Mouse (Mus musculus) heart, embryonic 13.5 days (tissue): ENCODE measurements around the gene Tbc1d5. TPM values are rescaled to one million over a fixed set of nuclear protein-coding genes. Genes with fewer than 3 reads are reported as not detected.
A peak's percentile ranks its signal among the peaks of the same experiment; 100 is the strongest.

Experiments used
- ATAC-seq: fragments of 200-750 bp; cut with Nextera tagmentation; 2 replicates; pipeline ENCODE4 v1.8.0; 2017; ENCODE audit warnings: moderate TSS enrichment; ENCODE audit not compliant: insufficient number of reproducible peaks, low FRiP score, low TSS enrichment; ENCODE audit errors: extremely low read depth
- H3K27ac ChIP-seq: fragments of 300-500 bp; sonication (generic); replicated peaks from 2 replicates; pipeline ENCODE4 v1.5.1; 2015; ENCODE audit warnings: moderate library complexity, mild to moderate bottlenecking, inconsistent platforms
- H3K27me3 ChIP-seq: fragments of 300-500 bp; sonication (generic); replicated peaks from 2 replicates; pipeline ENCODE4 v1.6.1; 2015; ENCODE audit warnings: mild to moderate bottlenecking, inconsistent platforms
- H3K36me3 ChIP-seq: fragments of 300-500 bp; sonication (generic); 2 replicates; pipeline ENCODE4 v1.6.1; 2015; ENCODE audit warnings: mild to moderate bottlenecking, inconsistent platforms
- H3K4me1 ChIP-seq: fragments of 300-500 bp; sonication (generic); 2 replicates; pipeline ENCODE4 v1.6.1; 2015; ENCODE audit warnings: inconsistent platforms
- H3K4me2 ChIP-seq: fragments of 300-500 bp; sonication (generic); 2 replicates; pipeline ENCODE4 v1.6.1; 2015; ENCODE audit warnings: inconsistent platforms, mild to moderate bottlenecking, moderate library complexity
- H3K4me3 ChIP-seq: fragments of 300-500 bp; sonication (generic); 2 replicates; pipeline ENCODE4 v1.5.1; 2015; ENCODE audit warnings: moderate library complexity, mild to moderate bottlenecking, inconsistent platforms
- H3K9ac ChIP-seq: fragments of 300-500 bp; sonication (generic); 2 replicates; pipeline ENCODE4 v1.6.1; 2015; ENCODE audit warnings: inconsistent platforms, mild to moderate bottlenecking, moderate library complexity
- H3K9me3 ChIP-seq: fragments of 300-500 bp; sonication (generic); 2 replicates; pipeline ENCODE4 v1.6.1; 2016; ENCODE audit warnings: inconsistent platforms
- WGBS: fragments of 180-500 bp; shearing (Covaris S2); methylation state at CpG from one replicate; pipeline ENCODE4 v1.1.7; 2015; ENCODE audit warnings: mixed read lengths; 5-methylcytosine and 5-hydroxymethylcytosine counted together
- polyA plus RNA-seq: library from polyadenylated mRNA; unstranded; fragments of >200 nt; fragmentation: Nextera tagmentation; extraction: Ambion mirVana; gene quantifications from 2 replicates; pipeline ENCODE4 v1.2.1, GENCODE M21; 2015

Gene Tbc1d5
- polyA plus RNA-seq, 1 experiment from 2014 or later = 7.5 TPM

DNA sequence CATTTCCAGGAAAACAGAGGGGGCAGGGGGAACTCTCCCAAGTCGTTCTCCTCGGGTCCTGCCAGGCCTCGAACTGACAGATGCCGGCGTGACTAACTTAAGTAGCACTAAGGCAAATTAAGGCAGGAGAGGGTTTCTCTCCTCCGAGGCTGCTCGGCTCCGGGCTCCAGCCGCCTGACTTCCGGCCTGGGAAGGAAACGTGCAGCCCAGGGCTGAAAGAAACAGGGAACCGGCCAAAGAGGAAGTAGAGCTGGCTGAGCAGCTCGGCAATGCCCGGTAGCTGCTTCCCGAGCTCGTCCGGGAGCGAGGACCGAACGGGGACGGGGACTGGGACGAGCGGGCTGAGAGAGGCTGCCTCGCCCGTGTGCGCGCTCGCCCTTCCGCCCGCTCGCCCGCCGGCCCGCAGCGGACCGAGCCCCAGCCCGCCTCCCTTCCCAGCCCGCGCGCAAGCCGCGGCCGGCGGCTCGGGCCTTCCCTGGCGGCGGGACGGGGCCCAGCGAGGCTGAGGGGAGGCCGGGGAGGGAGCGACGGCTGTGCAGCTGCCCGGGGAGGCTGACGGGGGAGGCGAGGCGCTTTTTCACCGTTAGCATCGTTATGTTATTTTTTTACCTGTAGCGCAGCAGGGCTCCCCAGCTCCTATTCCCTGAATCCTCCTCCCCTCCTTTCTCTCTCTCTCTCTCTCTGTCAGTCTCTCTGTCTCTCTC is 509 bp downstream of the Tbc1d5 start:
- H3K27me3 ChIP-seq = no peaks in the 10 kb centered on the region
- H3K36me3 ChIP-seq = no peaks in the 10 kb centered on the region
- peak overlapping the region; percentile 88 for H3K4me3 ChIP-seq
- WGBS = under 1% methylated on average over 57 of the region's 59 CpGs
- peak; percentile 61 for ATAC-seq
- peak overlapping the region; percentile 83 for H3K4me2 ChIP-seq
- H3K27ac ChIP-seq = peak overlapping the region; percentile 99
- H3K9ac ChIP-seq = peak overlapping the region; percentile 98
- peaks cover 10% of the 10 kb centered on the region for H3K4me1 ChIP-seq
- no peaks in the 10 kb centered on the region for H3K9me3 ChIP-seq

DNA sequence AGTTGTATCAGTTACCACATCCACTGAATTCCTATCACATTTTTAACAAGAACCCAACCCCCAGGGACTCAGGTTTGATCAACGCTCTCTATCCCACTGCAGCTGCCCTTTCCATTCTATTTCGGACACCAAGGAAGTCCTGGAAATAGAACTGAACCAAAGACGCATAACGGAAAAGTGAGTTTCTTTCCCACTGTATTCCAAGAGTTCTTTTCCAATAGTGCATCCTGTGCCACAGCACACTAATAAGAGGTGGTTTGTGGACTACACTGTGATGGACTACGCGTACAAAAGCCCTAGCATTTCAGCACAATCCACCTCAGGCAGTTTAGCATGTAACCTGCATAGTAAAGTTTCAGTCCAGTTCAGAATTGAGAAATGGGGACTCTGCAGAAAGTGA is 1.2 kb downstream of the Tbc1d5 start:
- peak overlapping the region; percentile 99 for H3K27ac ChIP-seq
- no peaks in the 10 kb centered on the region for H3K27me3 ChIP-seq
- peak overlapping the region; percentile 88 for H3K4me3 ChIP-seq
- peak overlapping the region; percentile 98 for H3K9ac ChIP-seq
- 31% methylated on average over 6 of the region's 6 CpGs for WGBS
- H3K36me3 ChIP-seq = no peaks in the 10 kb centered on the region
- ATAC-seq = no peak
- H3K9me3 ChIP-seq = no peaks in the 10 kb centered on the region
- H3K4me2 ChIP-seq = peak overlapping the region; percentile 83
- H3K4me1 ChIP-seq = peaks cover 10% of the 10 kb centered on the region

DNA sequence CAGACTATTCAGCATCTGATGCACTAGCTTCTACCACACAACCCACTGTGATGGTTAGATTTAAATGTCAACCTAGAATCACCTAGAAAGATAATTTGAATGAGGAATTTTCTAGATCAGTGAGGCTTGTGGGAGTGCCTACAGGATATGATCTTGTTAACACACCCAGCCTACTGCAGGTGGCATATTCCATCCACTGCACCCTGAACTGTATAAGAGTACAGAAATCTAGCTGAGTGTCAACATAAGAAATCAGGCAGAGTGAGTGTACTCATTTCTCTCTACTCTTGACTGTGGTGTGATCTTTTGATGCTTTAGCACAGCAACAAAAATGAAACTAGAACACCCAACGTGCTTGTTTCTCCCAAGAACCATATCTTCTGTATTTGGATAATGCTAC is 6.8 kb downstream of the Tbc1d5 start:
- Histone ChIP-seq H3K27me3 (no peaks in the 10 kb centered on the region), H3K36me3 (no peaks in the 10 kb centered on the region), H3K9me3 (no peaks in the 10 kb centered on the region), H3K4me2 (no peak overlapping the region), H3K9ac (no peak overlapping the region), H3K27ac (no peak overlapping the region), H3K4me3 (no peak overlapping the region), H3K4me1 (peaks cover 2% of the 10 kb centered on the region; the same call in 1 of the 2 replicates)
- ATAC-seq = no peak
- WGBS = 77% methylated on average over 1 of the region's 1 CpGs

DNA sequence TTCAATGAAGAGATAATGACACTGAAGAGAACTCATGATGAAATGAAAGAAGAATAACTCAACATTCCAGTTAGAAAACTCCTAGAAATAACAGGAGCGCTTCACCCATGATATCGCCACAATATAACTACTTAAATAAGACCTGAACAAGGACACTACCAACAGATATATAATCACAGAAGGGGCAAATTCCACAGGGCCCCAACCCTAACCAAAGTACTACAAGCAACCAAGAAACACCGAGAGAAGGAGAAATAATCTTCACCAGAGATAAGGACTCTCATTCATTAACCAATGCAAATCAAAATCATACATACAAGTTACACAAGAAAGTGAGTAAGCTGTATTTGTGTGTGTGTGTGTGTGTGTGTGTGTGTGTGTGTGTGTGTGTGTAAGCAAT is 7.6 kb downstream of the Tbc1d5 start:
- Histone ChIP-seq H3K4me1 (no peaks in the 10 kb centered on the region), H3K36me3 (no peaks in the 10 kb centered on the region), H3K4me3 (no peak overlapping the region), H3K9ac (no peak overlapping the region), H3K9me3 (no peaks in the 10 kb centered on the region), H3K4me2 (no peak overlapping the region), H3K27me3 (no peaks in the 10 kb centered on the region), H3K27ac (no peak overlapping the region)
- ATAC-seq = no peak
- 84% methylated on average over 3 of the region's 3 CpGs for WGBS

DNA sequence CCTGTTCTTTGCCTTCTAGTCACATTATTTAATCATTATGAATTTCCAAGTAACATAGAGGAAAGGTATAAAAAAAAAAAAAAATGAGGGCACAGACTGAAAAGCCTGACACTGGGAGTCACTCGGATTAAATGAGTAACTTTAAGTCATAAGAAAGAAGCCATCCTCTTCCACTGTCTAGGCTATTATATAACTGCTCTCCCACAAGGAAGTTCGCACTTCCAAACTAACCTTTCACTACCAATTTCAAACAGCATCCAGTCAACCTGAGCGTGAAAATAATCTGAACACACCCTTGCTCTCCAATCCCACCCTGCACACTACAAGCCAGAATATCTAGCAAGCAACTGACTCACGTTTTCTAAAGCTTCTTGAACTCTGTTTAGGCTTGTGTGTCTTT is 9.2 kb downstream of the Tbc1d5 start:
- Histone ChIP-seq H3K9me3 (no peaks in the 10 kb centered on the region), H3K4me3 (no peak overlapping the region)
- whole genome bisulfite sequencing = 71% methylated on average over 4 of the region's 4 CpGs

DNA sequence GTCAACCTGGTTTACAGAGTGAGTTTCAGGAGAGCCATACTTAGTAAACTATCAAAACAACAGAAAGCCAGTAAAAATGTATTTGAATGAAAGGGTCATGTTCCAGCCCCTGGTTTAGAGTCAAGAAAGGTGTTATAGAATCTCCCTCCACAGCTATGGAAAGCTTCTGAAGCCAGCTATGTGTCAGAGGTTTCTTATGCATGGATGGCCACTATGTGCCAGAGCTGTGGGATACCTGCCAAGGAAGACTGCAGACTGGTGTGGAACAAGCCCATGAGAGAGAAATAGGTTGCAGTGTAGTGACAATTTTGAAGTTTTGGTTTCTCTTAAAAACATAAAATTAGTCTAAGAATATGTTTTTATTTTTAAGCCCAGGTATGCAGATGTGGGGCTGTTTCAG is 16.8 kb downstream of the Tbc1d5 start:
- Histone ChIP-seq H3K4me3 (no peak overlapping the region), H3K9ac (no peak overlapping the region), H3K4me1 (no peaks in the 10 kb centered on the region), H3K27me3 (no peaks in the 10 kb centered on the region), H3K36me3 (no peaks in the 10 kb centered on the region), H3K4me2 (no peak overlapping the region), H3K9me3 (no peaks in the 10 kb centered on the region; the same call in 1 of the 2 replicates), H3K27ac (no peak overlapping the region)
- no peak for ATAC-seq

More for the DNA sequence above, 9.2 kb downstream of the Tbc1d5 start:
- H3K27ac ChIP-seq = no peak overlapping the region
- H3K27me3 ChIP-seq = no peaks in the 10 kb centered on the region
- H3K4me2 ChIP-seq = no peak overlapping the region
- no peaks in the 10 kb centered on the region for H3K36me3 ChIP-seq
- no peak for ATAC-seq
- no peak overlapping the region for H3K9ac ChIP-seq
- no peaks in the 10 kb centered on the region for H3K4me1 ChIP-seq

DNA sequence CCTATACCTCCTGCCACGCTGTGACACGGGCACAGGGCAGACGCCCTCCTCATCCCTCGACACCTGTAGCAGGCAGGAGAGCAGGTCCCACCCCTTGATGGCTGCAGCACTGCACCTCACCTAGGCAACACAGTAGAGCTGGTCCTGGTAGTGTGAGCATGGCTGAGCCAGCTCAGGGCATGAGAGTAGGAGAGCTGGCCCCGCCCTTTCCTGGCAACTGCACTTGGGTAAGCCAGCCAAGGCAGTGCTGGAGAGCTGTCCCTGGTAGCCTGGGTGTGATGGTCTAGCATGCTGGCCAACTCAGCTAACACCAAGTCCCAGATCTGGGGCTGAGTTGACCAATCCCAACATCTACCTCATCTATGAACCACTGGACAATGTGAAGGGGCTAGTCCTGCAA is 19.9 kb downstream of the Tbc1d5 start:
- no peak for ATAC-seq
- Histone ChIP-seq H3K36me3 (no peaks in the 10 kb centered on the region), H3K9ac (no peak overlapping the region), H3K4me3 (no peak overlapping the region), H3K27ac (no peak overlapping the region), H3K4me2 (no peak overlapping the region), H3K4me1 (no peaks in the 10 kb centered on the region), H3K27me3 (no peaks in the 10 kb centered on the region), H3K9me3 (no peaks in the 10 kb centered on the region; the same call in 1 of the 2 replicates)
- WGBS = 86% methylated on average over 5 of the region's 5 CpGs

DNA sequence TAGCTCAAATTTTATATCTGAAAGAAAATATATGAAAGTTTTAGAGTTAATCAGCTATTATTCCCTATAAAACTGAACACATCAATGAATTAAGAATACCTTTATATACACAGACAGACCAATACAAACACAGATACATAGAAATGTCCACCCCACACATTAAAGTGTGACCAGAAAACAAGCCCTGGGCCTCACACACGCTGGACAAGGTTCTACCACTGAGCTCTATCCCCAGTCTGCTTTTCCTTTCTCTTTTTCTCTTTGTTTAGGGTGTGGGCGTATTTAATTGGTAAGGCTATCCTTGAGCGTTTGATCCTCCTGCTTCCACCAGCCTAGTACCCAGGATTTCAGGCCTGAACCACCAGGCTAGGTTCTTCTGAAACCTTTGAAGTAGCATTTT is 28.2 kb downstream of the Tbc1d5 start:
- 69% methylated on average over 3 of the region's 3 CpGs for WGBS
- Histone ChIP-seq H3K27ac (no peak overlapping the region), H3K9ac (no peak overlapping the region), H3K27me3 (no peaks in the 10 kb centered on the region), H3K4me3 (no peak overlapping the region), H3K36me3 (no peaks in the 10 kb centered on the region), H3K4me2 (no peak overlapping the region), H3K9me3 (no peaks in the 10 kb centered on the region), H3K4me1 (no peaks in the 10 kb centered on the region)
- ATAC-seq = no peak

DNA sequence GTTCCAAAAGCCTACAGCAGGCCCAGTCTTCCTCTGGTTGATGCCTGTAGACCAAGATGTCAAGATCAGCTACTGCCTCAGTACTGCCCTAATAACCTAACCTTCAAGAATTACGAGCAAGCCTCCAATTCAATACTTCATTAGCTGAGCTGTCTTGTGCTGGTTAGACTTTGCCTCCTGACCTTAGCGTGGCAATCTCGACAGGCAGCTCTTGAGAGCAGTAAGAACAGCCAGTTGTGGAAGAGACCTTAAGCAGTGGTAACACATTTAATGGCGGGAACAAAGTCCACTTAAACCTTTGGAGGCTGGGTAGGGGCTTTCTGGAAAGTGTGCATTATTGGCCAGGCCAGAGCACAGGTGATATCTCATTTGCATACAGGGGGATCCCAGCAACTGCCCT is 34.2 kb downstream of the Tbc1d5 start:
- no peak for ATAC-seq
- no peaks in the 10 kb centered on the region for H3K36me3 ChIP-seq
- WGBS = 93% methylated on average over 4 of the region's 4 CpGs
- H3K27me3 ChIP-seq = no peaks in the 10 kb centered on the region
- H3K4me1 ChIP-seq = no peaks in the 10 kb centered on the region
- no peak overlapping the region for H3K27ac ChIP-seq
- H3K9me3 ChIP-seq = no peaks in the 10 kb centered on the region
- no peak overlapping the region for H3K4me3 ChIP-seq
- no peak overlapping the region for H3K9ac ChIP-seq
- H3K4me2 ChIP-seq = no peak overlapping the region

DNA sequence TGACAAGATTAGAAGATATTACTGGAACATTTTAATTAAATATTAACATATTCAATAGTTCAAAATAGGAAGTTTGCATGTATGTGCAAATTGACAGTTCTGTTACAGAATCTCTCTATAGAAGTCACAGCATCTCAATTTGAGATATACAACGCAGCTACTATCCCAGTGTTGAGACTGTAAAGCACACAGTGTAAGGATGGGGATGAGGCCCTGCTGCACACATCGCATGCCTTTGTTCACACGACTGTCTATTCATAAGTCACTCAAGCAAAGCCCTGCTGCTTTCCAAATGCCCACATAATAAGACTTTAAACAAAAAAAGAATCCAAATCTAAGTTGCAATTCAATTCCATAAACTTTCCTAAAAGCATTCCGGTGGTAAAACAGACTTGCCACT is 37.1 kb downstream of the Tbc1d5 start:
- WGBS = 90% methylated on average over 4 of the region's 4 CpGs
- no peak for ATAC-seq

DNA sequence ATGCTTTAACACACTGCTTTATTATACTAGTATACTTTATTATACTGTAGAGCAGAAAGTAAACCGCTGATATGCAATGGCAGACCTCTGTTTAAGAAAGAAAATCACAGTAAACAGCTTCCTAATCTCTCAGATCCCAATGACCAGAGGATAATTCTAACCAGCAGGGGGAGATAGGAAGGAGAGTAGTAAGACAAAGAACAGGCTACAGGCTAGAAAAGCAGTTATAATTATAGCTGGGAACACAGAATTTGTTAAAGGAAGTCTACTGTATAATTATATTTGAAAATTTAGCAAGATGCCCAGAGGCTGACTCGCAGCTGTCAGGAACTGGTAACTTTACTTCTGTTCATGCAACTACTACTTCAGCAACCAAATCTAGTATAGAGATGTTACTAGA is 68.0 kb downstream of the Tbc1d5 start:
- Histone ChIP-seq H3K27me3 (no peaks in the 10 kb centered on the region), H3K27ac (no peak overlapping the region), H3K4me1 (no peaks in the 10 kb centered on the region), H3K4me2 (no peak overlapping the region), H3K4me3 (no peak overlapping the region), H3K36me3 (no peaks in the 10 kb centered on the region), H3K9me3 (no peaks in the 10 kb centered on the region), H3K9ac (no peak overlapping the region)
- WGBS = 50% methylated on average over 2 of the region's 2 CpGs
- ATAC-seq = no peak

More for the DNA sequence above, 37.1 kb downstream of the Tbc1d5 start:
- H3K27me3 ChIP-seq = no peaks in the 10 kb centered on the region
- no peak overlapping the region for H3K4me3 ChIP-seq
- H3K4me1 ChIP-seq = no peaks in the 10 kb centered on the region
- peaks cover 5% of the 10 kb centered on the region; the same call in 1 of the 2 replicates for H3K36me3 ChIP-seq
- H3K9me3 ChIP-seq = peaks cover 4% of the 10 kb centered on the region; the same call in 1 of the 2 replicates
- no peak overlapping the region for H3K9ac ChIP-seq
- H3K4me2 ChIP-seq = no peak overlapping the region
- H3K27ac ChIP-seq = no peak overlapping the region

DNA sequence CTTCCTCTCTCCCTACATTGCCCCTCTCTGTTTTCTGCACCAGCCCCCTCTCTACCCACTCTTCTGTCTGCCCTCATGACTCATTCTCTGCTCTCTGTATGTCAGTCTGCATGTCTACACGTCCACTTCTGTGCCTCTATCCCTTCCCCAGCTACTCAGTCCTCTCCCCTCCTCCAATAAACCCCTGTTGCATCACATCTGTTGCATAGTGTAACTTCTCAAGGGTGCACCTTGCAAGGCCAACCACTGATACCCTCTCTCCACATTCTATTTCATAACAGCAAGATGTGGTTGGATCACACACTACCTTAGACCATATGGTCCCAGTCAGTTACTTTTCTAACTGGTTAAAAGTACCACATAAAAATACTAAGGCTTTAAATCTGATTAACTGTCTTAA is 74.9 kb downstream of the Tbc1d5 start:
- Histone ChIP-seq H3K4me2 (no peak overlapping the region), H3K9ac (no peak overlapping the region), H3K9me3 (0 out of 2 replicates have a peak, but pooled peaks cover 4% of the 10 kb centered on the region), H3K4me3 (no peak overlapping the region), H3K36me3 (peaks cover 3% of the 10 kb centered on the region; the same call in 1 of the 2 replicates), H3K27me3 (no peaks in the 10 kb centered on the region), H3K27ac (no peak overlapping the region), H3K4me1 (no peaks in the 10 kb centered on the region)
- no peak for ATAC-seq
- WGBS = 63% methylated on average over 1 of the region's 1 CpGs
